Mouse (Mus musculus): Measurements from ENCODE around the gene Sumo2.

GRCm38 (mm10) chr11:115481553-115482259 is 54.4 kb downstream of the Sumo2 start:
- TF ChIP-seq CTCF (IDR thresholded peaks at IDR 0.05; ENCODE audit: low read depth) (no peak), EP300 (optimal IDR thresholded peaks at IDR 0.05) (no peak)
